Mouse (Mus musculus): ENCODE data around the gene Plpp4. TPM values are rescaled to one million over a fixed set of nuclear protein-coding genes. Genes with fewer than 3 reads are reported as not detected.

Plpp4 gene
- polyA plus RNA-seq (2012; ENCODE audit: low replicate concordance), result not detected in 2 replicates

GRCm38 (mm10) chr7:129256621-129257373, at the start of gene Plpp4:
Gene Plpp4, plus strand, starts transcription at chr7:129257031.

